Mouse (Mus musculus) liver, embryonic 12.5 days (tissue): ENCODE data around the gene Mpi. TPM values are rescaled to one million over a fixed set of nuclear protein-coding genes. Genes with fewer than 3 reads are reported as not detected.

Source experiments
- ATAC-seq: fragments of 200-750 bp; cut with Nextera tagmentation; 2 replicates; pipeline ENCODE4 v1.8.0; 2017; ENCODE audit warnings: moderate number of reproducible peaks, mild to moderate bottlenecking, moderate library complexity
- H3K27ac ChIP-seq: fragments of 300-500 bp; sonication (generic); 2 replicates; pipeline ENCODE4 v1.5.1; 2016; ENCODE audit warnings: mild to moderate bottlenecking
- H3K27me3 ChIP-seq: fragments of 300-500 bp; sonication (generic); replicated peaks from 2 replicates; pipeline ENCODE4 v1.6.1; 2016; ENCODE audit warnings: mild to moderate bottlenecking, moderate library complexity
- H3K36me3 ChIP-seq: fragments of 300-500 bp; sonication (generic); 2 replicates; pipeline ENCODE4 v1.6.1; 2016; ENCODE audit warnings: mild to moderate bottlenecking, moderate library complexity
- H3K4me1 ChIP-seq: fragments of 300-500 bp; sonication (generic); 2 replicates; pipeline ENCODE4 v1.6.1; 2016
- H3K4me2 ChIP-seq: fragments of 300-500 bp; sonication (generic); 2 replicates; pipeline ENCODE4 v1.6.1; 2016; ENCODE audit warnings: mild to moderate bottlenecking, moderate library complexity
- H3K4me3 ChIP-seq: fragments of 300-500 bp; sonication (generic); 2 replicates; pipeline ENCODE4 v1.5.1; 2016; ENCODE audit warnings: mild to moderate bottlenecking, moderate library complexity
- H3K9ac ChIP-seq: fragments of 300-500 bp; sonication (generic); 2 replicates; pipeline ENCODE4 v1.6.1; 2016; ENCODE audit warnings: mild to moderate bottlenecking, moderate library complexity
- H3K9me3 ChIP-seq: fragments of 300-500 bp; sonication (generic); replicated peaks from 2 replicates; pipeline ENCODE4 v1.6.1; 2016; ENCODE audit warnings: mild to moderate bottlenecking, moderate library complexity
- WGBS: fragments of 180-500 bp; shearing (Covaris S2); methylation state at CpG from one replicate; pipeline ENCODE4 v1.1.7; 2016; ENCODE audit not compliant: insufficient replicate concordance; 5-methylcytosine and 5-hydroxymethylcytosine counted together
- polyA plus RNA-seq: library from polyadenylated mRNA; unstranded; fragments of >200 nt; fragmentation: Nextera tagmentation; extraction: Ambion mirVana; gene quantifications from 2 replicates; pipeline ENCODE4 v1.2.1, GENCODE M21; 2016

Gene Mpi
- polyA plus RNA-seq, 1 experiment from 2014 or later: 17.7 TPM

GRCm38 (mm10) chr9:57541312-57541711 is 11.3 kb downstream of the Mpi start:
- WGBS: 6% methylated on average over 1 of the region's 1 CpGs
- Histone ChIP-seq H3K27ac (no peak overlapping the region), H3K4me2 (no peak overlapping the region), H3K36me3 (peaks cover 72% of the 10 kb centered on the region), H3K4me1 (peaks cover 27% of the 10 kb centered on the region), H3K9me3 (no peaks in the 10 kb centered on the region), H3K9ac (no peak overlapping the region), H3K27me3 (no peaks in the 10 kb centered on the region), H3K4me3 (no peak overlapping the region)
- no peak for ATAC-seq

GRCm38 (mm10) chr9:57539550-57539949 is 13.0 kb downstream of the Mpi start:
- H3K27ac ChIP-seq: no peak overlapping the region
- no peaks in the 10 kb centered on the region for H3K27me3 ChIP-seq
- H3K4me1 ChIP-seq: peaks cover 28% of the 10 kb centered on the region
- WGBS: 75% methylated on average over 2 of the region's 2 CpGs
- no peaks in the 10 kb centered on the region for H3K9me3 ChIP-seq
- no peak overlapping the region for H3K4me2 ChIP-seq
- no peak for ATAC-seq
- H3K9ac ChIP-seq: no peak overlapping the region
- no peak overlapping the region for H3K4me3 ChIP-seq
- H3K36me3 ChIP-seq: peaks cover 63% of the 10 kb centered on the region

- H3K4me1 ChIP-seq: peaks cover 28% of the 10 kb centered on the region
- peak overlapping the region; percentile 93 for H3K9ac ChIP-seq
- no peaks in the 10 kb centered on the region for H3K9me3 ChIP-seq
- ATAC-seq: no peak; the same call in 1 of the 2 replicates
- H3K4me2 ChIP-seq: peak overlapping the region; percentile 78
- WGBS: under 1% methylated on average over 24 of the region's 24 CpGs
- peak overlapping the region; percentile 84 for H3K27ac ChIP-seq
- peaks cover 62% of the 10 kb centered on the region for H3K36me3 ChIP-seq
- H3K27me3 ChIP-seq: no peaks in the 10 kb centered on the region
- H3K4me3 ChIP-seq: peak overlapping the region; percentile 88
Measured at GRCm38 (mm10) chr9:57537728-57538181, 14.8 kb downstream of the Mpi start.

- 2% methylated on average over 45 of the region's 45 CpGs for WGBS
- peaks cover 28% of the 10 kb centered on the region for H3K4me1 ChIP-seq
- H3K9ac ChIP-seq: peak within 1 kb of the TSS; percentile 93
- H3K9me3 ChIP-seq: no peaks in the 10 kb centered on the region
- H3K27ac ChIP-seq: peak within 1 kb of the TSS; percentile 84
- peaks cover 62% of the 10 kb centered on the region for H3K36me3 ChIP-seq
- ATAC-seq: peak; percentile 91
- H3K4me3 ChIP-seq: peak within 1 kb of the TSS; percentile 88
- no peaks in the 10 kb centered on the region for H3K27me3 ChIP-seq
- peak within 1 kb of the TSS; percentile 78 for H3K4me2 ChIP-seq
Measured at GRCm38 (mm10) chr9:57537044-57537727, 15.4 kb downstream of the Mpi start, which contains the start of gene Fam219b. Fam219b (plus strand) TSS chr9:57537528.

GRCm38 (mm10) chr9:57536362-57536761 is 16.2 kb downstream of the Mpi start:
- peak overlapping the region; percentile 88 for H3K4me3 ChIP-seq
- 0 out of 2 replicates have a peak overlapping the region, but pooled peaks have one; percentile 84 for H3K27ac ChIP-seq
- H3K4me1 ChIP-seq: peaks cover 28% of the 10 kb centered on the region
- WGBS: 87% methylated on average over 5 of the region's 5 CpGs
- peak overlapping the region; percentile 78 for H3K4me2 ChIP-seq
- ATAC-seq: no peak
- peak overlapping the region; percentile 93; the same call in 1 of the 2 replicates for H3K9ac ChIP-seq
- no peaks in the 10 kb centered on the region for H3K27me3 ChIP-seq
- no peaks in the 10 kb centered on the region for H3K9me3 ChIP-seq
- H3K36me3 ChIP-seq: peaks cover 63% of the 10 kb centered on the region

- Histone ChIP-seq H3K4me2 (no peak overlapping the region), H3K9ac (no peak overlapping the region), H3K4me3 (no peak overlapping the region), H3K9me3 (no peaks in the 10 kb centered on the region), H3K27me3 (no peaks in the 10 kb centered on the region), H3K4me1 (peaks cover 8% of the 10 kb centered on the region), H3K27ac (no peak overlapping the region), H3K36me3 (peaks cover 65% of the 10 kb centered on the region)
- ATAC-seq: no peak
- WGBS: 77% methylated on average over 1 of the region's 1 CpGs
Measured at GRCm38 (mm10) chr9:57531946-57532345, 20.6 kb downstream of the Mpi start.

GRCm38 (mm10) chr9:57526435-57526834 is 26.1 kb downstream of the Mpi start:
- Histone ChIP-seq H3K36me3 (peaks cover 42% of the 10 kb centered on the region), H3K4me3 (no peak overlapping the region), H3K9me3 (no peaks in the 10 kb centered on the region), H3K27me3 (no peaks in the 10 kb centered on the region), H3K4me2 (no peak overlapping the region), H3K4me1 (peaks cover 49% of the 10 kb centered on the region), H3K27ac (0 out of 2 replicates have a peak overlapping the region, but pooled peaks have one; percentile 2), H3K9ac (no peak overlapping the region)
- no peak for ATAC-seq

- H3K36me3 ChIP-seq: peaks cover 34% of the 10 kb centered on the region
- H3K4me3 ChIP-seq: no peak overlapping the region
- WGBS: 77% methylated on average over 2 of the region's 2 CpGs
- H3K9ac ChIP-seq: no peak overlapping the region
- ATAC-seq: no peak
- H3K4me2 ChIP-seq: no peak overlapping the region
- H3K27me3 ChIP-seq: no peaks in the 10 kb centered on the region
- H3K4me1 ChIP-seq: peaks cover 51% of the 10 kb centered on the region
- H3K9me3 ChIP-seq: no peaks in the 10 kb centered on the region
- H3K27ac ChIP-seq: no peak overlapping the region
Measured at GRCm38 (mm10) chr9:57525516-57525915, 27.0 kb downstream of the Mpi start.

GRCm38 (mm10) chr9:57524439-57524838 is 28.1 kb downstream of the Mpi start:
- peak overlapping the region; percentile 10; the same call in 1 of the 2 replicates for H3K4me2 ChIP-seq
- no peaks in the 10 kb centered on the region for H3K9me3 ChIP-seq
- peaks cover 24% of the 10 kb centered on the region for H3K36me3 ChIP-seq
- peaks cover 54% of the 10 kb centered on the region for H3K4me1 ChIP-seq
- ATAC-seq: no peak
- H3K27ac ChIP-seq: no peak overlapping the region
- H3K9ac ChIP-seq: peak overlapping the region; percentile 39; the same call in 1 of the 2 replicates
- no peaks in the 10 kb centered on the region for H3K27me3 ChIP-seq
- no peak overlapping the region for H3K4me3 ChIP-seq

- Histone ChIP-seq H3K27ac (no peak overlapping the region), H3K4me1 (peaks cover 54% of the 10 kb centered on the region), H3K4me3 (no peak overlapping the region), H3K27me3 (no peaks in the 10 kb centered on the region), H3K4me2 (no peak overlapping the region), H3K9me3 (no peaks in the 10 kb centered on the region), H3K9ac (no peak overlapping the region), H3K36me3 (peaks cover 17% of the 10 kb centered on the region)
- WGBS: 59% methylated on average over 1 of the region's 1 CpGs
- ATAC-seq: no peak
Measured at GRCm38 (mm10) chr9:57523754-57524153, 28.8 kb downstream of the Mpi start.

- Histone ChIP-seq H3K9ac (peak overlapping the region; percentile 98), H3K27me3 (no peaks in the 10 kb centered on the region), H3K9me3 (no peaks in the 10 kb centered on the region), H3K4me1 (peaks cover 54% of the 10 kb centered on the region), H3K36me3 (peaks cover 12% of the 10 kb centered on the region), H3K27ac (no peak overlapping the region), H3K4me3 (peak overlapping the region; percentile 96), H3K4me2 (peak overlapping the region; percentile 92)
- 54% methylated on average over 4 of the region's 4 CpGs for WGBS
- no peak for ATAC-seq
Measured at GRCm38 (mm10) chr9:57522861-57523246, 29.7 kb downstream of the Mpi start.

- ATAC-seq: no peak
- H3K27ac ChIP-seq: peak overlapping the region; percentile 97
Measured at GRCm38 (mm10) chr9:57522114-57522860, 30.3 kb downstream of the Mpi start.

More at GRCm38 (mm10) chr9:57522114-57522860, 30.3 kb downstream of the Mpi start:
- peak overlapping the region; percentile 98 for H3K9ac ChIP-seq
- H3K9me3 ChIP-seq: no peaks in the 10 kb centered on the region
- peaks cover 54% of the 10 kb centered on the region for H3K4me1 ChIP-seq
- WGBS: 26% methylated on average over 7 of the region's 7 CpGs
- H3K27me3 ChIP-seq: no peaks in the 10 kb centered on the region
- H3K4me3 ChIP-seq: peak overlapping the region; percentile 96
- H3K36me3 ChIP-seq: peaks cover 12% of the 10 kb centered on the region
- peak overlapping the region; percentile 92 for H3K4me2 ChIP-seq
